Mouse (Mus musculus) cerebellum, postnatal 10 days (tissue): ENCODE data around the gene Fth1.
A peak's percentile ranks its signal among the peaks of the same experiment; 100 is the strongest.

Experiments
- DNase-seq, 2 experiments: peaks; one replicate each; pipeline ENCODE4 v3.0.0; 2021; ENCODE audit warnings: mixed read lengths in 2 of 2

Fth1 gene

GRCm38 (mm10) chr19:9992011-9992958 is 11.9 kb downstream of the Fth1 start:
- DNase-seq, result no peak

DNA sequence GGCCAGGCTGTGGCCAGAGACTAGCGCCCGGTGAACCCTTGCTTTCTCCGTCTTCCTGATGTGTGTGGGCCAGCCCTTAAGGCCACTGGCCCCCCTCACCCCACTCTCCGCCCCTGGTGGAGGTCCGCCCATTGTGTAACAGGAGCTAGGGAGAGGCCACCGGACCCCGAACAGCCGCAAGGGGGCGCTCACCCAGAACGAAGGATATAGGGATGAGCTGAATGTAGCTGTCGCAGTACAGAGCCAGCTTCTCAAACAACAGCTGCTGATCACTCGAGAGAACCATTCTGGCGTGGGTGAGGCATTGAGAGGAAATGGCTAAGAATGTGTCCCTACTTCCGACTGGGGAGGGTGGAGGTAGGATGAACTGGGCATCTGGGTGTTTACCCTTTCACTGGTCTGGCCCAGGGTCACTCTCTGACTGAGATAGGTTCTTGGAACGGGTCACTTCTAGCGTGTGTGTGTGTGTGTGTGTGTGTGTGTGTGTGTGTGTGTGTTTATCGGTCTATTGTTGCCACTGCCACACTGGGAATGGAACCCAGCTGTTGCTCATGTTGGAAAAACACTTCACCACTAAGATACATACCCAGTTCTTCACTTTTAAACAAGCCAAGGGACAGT is 12.7 kb downstream of the Fth1 start:
- DNase-seq, result peak; percentile 94 to 96

DNA sequence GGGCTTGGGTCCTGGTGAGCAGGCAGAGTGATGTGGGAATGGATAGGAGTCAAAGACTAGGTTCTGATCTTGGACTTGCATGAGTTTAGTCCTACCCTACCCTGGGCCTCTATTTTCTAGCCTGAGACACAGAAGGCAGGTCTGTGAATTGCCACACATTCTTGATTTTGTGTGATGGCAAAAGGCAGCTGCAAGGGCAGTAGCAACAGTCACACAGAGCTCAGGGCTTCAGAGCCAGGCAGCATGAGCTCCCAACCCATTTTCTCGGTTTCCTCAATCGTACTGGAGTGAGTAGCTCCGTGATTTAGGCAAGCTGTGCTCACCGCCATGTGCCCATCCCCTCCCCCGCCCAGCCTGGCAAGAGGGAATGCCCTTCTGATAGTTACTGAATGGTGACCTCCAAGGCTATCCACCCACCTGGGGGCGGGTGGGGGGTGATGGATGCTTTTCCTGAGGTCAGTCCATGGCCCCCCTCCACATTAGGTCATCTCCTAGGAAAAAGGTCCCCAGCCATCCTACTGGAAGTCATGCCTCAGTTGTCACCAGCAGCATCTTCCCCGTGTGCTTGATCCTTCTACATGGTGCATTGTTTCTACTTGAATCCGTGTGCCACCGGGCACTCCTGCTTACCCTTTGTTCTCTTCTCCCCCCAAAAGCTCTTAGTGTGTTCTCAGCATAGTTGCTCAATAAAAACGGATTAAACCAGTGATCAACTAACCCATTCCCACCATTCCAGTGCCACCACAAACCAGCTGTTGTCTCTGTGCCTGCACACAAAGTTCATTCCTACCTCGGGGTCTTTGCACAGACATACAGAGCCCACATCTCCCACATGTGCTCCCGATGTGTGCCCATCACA is 17.0 kb downstream of the Fth1 start:
- peak; percentile 41 to 48 for DNase-seq

DNA sequence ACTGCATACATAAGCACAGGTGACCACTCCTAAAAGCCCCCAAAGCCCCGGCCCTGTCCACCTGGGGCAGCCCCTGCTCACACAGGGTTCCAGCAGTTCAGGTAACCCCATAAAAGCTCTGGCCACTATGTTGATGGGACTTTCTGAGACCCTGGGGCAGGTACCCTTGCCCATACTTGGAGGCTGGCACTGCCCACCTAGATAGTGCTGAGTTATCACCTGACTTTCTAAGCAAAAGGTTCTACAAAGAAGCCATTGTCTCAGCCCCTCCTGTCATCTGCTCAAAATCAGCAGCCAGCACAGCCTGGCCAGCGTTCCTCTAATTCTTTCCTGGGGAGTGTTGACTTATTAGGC is 17.6 kb downstream of the Fth1 start:
- DNase-seq, result no peak

- no peak for DNase-seq
Measured at GRCm38 (mm10) chr19:9998736-9999486, 18.5 kb downstream of the Fth1 start.

DNA sequence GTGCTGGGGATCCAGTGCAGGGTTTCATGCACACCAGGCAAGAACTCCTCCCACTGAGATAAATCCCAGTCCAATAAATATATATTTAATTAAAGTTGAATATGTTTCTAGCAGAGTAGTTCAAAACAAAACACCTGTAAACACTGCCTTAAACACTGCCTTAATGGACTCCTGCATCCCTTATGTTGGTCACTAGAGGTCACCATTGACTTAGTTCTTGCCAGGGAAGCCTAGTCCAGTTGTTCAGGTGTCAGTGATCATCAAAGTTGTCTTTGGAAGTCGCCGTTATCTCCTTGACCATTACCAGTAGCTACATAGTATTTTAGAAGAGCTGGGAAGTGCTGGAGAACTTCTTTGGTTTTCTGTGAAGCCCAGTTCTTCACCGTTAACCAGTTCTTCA is 19.9 kb downstream of the Fth1 start:
- peak; percentile 56 to 63 for DNase-seq

DNA sequence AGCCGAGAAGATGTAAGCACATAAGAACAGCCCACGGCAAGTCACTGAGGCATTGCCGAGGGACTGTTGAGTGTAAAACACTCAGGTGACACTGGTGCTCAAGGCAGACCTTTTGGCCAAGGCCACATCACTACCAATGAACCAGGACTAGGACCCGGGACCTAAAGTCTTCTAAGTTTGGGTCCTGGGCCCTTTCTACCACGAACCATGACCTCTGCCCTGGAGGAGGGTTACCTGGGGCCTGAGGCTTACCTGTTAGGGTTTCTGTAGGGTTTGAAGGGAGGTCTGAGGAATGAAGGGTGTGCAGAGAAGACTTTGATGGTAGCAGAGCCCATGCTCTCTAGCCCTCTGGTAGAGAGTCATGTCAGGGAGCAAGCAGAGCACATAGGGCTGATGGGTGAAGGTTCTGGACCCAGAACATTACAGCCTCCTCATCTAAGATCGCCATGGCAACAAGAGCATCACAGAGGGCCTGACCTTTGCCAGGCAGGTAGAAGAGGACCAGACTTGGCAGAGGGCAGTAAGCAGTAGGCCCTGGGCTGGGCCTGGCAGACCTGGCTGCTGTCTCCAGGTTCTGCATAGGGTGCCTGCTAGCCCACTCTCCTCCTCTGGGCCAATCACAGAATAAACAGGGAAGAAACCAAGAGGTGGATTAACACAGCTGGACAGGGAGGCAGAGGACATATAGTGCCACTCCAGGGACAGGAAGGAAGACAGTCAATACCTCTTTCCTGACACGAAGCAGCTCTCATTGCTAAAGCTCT is 21.0 kb downstream of the Fth1 start, which contains the start of the genes Best1 and Rab3il1:
Gene Best1 (minus strand): TSS at position 428 of the 764 bp plus-strand sequence.
Gene Rab3il1 (plus strand): TSS at position 464 of the 764 bp plus-strand sequence.
- no peak for DNase-seq

- no peak for DNase-seq
Measured at GRCm38 (mm10) chr19:10003696-10004095, 23.3 kb downstream of the Fth1 start.

DNA sequence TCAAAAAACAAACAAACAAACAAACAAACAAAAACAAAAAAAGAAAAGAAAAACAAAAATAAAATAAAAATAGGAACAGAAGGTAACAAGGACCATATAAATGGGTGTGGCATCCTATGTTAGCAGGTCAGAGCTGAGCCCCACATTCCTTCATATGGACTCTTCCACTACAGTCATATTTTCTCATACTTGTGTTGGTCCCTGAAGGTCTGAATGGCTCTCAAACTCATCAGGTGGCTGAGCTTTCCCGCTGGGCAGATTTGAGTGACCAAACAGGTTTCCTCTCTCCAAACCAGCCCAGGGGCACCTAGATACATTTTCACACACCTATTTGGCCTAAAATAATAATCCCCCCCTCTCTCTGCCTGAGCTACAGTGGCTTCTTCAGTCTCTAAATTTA is 31.0 kb downstream of the Fth1 start:
- no peak for DNase-seq

- DNase-seq, result no peak
Measured at GRCm38 (mm10) chr19:10012827-10013278, 32.5 kb downstream of the Fth1 start.

- DNase-seq, result no peak
Measured at GRCm38 (mm10) chr19:10013348-10013747, 33.0 kb downstream of the Fth1 start.

DNA sequence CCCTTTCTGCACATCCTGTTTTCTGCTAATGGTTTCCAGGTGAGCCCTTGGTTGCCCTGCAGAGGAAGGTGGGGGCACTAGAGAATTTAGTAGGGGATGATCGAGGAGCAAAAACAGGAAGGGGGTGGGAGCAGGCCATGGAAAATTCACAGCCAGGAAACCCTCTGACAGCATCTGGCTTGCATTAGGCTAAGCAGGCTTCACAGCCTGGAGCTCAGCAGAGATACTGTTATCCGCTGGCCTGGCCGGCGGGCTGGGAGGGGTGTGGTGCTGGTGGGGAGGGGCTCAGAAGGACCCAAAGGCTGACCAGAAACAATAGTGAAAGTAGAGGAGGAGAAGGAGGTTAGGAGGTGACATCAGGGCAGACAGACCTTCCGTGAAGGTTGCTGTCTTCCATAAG is 33.5 kb downstream of the Fth1 start:
- DNase-seq, result no peak

DNA sequence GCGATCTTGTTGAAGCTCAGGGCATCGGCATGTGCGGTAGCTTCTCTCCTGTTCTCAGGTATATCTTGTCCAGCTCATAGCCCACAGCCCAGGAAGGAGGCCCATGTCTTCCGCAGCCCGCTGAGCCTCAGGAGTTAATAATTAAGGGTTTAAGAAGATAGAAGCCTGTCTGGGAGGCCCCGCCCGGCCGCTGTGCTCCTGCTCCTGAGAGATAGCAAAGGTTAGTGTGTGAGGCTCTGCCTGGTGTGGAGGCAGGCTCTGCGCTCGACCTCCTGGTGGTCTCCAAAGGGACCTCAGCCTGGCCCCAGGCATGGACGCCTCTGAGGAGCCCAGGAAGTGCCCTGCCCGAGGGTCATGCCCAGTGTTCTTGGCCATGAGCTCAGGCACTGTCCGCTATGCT is 34.4 kb downstream of the Fth1 start:
- DNase-seq, result no peak

- no peak for DNase-seq
Measured at GRCm38 (mm10) chr19:10015442-10015841, 35.0 kb downstream of the Fth1 start.

GRCm38 (mm10) chr19:10016151-10016550 is 35.8 kb downstream of the Fth1 start:
- DNase-seq, result no peak

GRCm38 (mm10) chr19:10017637-10018526 is 37.5 kb downstream of the Fth1 start:
- peak; percentile 86 to 93 for DNase-seq

- DNase-seq, result no peak
Measured at GRCm38 (mm10) chr19:10018527-10018818, 38.1 kb downstream of the Fth1 start.

DNA sequence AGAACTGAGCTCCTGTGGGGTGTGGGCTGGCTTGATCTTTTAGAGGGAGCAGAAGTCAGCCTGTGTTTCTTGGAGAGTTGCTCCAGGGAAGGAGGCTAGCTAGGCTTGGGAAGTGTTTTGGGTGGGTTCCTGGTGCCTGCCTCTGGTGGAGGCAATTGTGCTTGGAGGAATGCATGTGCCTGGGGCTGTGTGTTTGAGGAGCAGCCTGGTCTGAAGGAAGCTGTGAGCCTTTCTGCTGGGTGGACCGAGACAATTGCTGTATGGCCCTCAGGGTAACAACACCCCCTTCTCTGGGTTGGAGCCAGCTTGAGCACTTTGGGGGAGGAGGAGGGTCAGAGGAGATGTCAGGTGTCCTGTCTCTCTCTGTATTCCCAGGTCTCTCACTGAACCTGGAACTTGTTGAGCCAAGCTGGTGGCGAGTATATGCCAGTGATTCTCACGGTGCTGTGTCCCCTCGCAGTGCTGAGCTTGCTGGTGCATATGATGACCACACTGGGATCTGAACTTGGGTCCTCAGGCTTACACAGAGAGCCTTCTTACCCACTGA is 38.9 kb downstream of the Fth1 start:
- no peak for DNase-seq

- DNase-seq, result no peak
Measured at GRCm38 (mm10) chr19:10021981-10022380, 41.6 kb downstream of the Fth1 start.
